Mouse (Mus musculus) CD4-positive helper T cell, adult 2 months (primary cell): Measurements from ENCODE around the gene Ifnar1.
"Not testable (repeated sequence)": the region's sequence is repeated elsewhere in the genome, so short reads cannot be mapped to it uniquely, and the experiment has no call there.

ENCODE experiments used
- DNase-seq: peaks from one replicate; pipeline ENCODE4 v3.0.0-alpha.2; 2012; ENCODE audit warnings: low read depth, missing footprints, low spot score

Gene Ifnar1

DNA sequence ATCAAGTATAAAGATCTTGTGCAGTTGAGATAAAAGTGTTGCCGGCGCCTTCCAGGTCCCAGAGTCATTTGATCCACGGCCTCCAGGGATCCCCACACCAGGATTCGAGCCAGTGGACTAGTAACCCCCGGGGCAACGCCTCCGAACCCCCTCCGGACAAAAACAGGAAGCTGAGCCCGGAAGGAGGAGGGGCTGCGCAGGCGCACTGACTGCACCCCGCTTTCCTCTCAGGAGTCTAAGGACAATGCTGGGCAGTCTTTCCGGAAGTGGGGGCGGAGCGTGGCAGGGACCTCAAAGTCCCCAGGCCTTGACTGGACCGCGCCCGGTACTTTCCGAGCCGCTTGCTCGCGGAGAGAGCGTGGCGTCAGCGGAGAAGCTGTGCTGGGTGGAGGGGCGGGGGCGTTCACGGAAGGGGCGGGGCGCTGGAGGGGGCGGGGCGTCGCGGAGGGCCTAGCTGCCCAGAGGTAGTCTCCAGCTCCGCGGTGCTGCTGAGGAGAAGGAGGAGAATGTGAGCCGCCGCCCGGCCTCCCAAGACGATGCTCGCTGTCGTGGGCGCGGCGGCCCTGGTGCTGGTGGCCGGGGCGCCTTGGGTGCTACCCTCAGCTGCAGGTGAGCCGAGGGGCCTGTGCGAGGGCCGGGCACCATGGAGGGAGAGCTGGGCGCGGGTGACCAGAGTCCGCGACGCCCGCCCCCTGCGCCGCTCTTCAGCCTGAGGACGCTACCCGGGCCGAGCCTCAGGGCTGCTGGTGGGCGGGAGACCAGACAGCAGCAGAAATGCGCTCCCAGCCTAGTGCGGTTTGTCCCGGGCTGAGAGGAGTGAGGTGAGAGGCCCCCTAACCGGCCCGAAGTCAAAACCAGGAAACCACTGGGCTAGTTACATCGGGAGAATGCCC is at the start of gene Ifnar1:
Ifnar1 (plus strand) TSS at position 431 of the 893 bp plus-strand sequence.
- peak; percentile 98 for DNase-seq

- DNase-seq: no peak
Observed at GRCm38 (mm10) chr16:91438081-91438480, 47.0 kb upstream of the Ifnar1 start.

GRCm38 (mm10) chr16:91438599-91438998 is 46.4 kb upstream of the Ifnar1 start:
- not testable (repeated sequence) for DNase-seq

- no peak for DNase-seq
Observed at GRCm38 (mm10) chr16:91441366-91441765, 43.7 kb upstream of the Ifnar1 start.

GRCm38 (mm10) chr16:91441811-91442240 is 43.2 kb upstream of the Ifnar1 start:
- DNase-seq: no peak

DNA sequence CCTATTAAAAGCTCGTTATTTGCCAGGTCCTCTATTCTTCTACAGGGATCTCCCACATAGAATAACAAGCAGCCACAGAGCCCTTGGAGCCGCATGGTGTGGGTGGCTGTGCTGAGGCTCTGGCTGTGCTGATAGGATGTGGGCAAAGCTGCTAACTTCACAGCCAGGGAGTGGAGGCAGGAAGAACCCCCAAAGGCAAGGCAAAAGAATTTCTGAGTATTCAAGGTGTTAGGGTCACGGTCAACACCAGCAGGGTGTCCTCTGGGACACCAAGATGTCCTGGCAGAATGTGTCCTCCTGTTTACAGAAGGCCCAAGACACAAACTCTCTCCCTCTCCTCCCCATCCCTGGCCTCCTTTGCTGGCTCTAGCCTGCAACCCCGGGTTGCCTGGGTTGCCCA is 42.6 kb upstream of the Ifnar1 start:
- DNase-seq: peak; percentile 68

DNA sequence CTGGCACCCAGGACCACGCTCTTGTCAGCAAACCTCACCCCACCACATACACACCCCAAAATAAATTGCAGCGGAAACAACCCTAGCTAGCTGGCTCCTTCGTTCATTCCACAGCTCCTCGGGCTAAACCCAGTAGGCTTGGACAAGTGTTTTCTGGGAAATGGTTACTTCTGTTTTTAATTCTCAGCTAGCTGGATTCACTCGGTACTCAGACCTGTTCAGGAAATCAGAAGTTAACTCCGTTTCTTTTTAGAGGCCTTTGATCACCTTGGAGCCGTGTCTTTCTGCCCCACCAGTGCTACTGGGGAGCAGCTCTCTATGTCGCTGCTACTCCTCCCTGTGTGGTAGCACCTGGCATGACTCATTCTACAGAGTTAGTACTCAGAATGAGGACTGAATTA is 41.8 kb upstream of the Ifnar1 start:
- DNase-seq: peak; percentile 66

- no peak for DNase-seq
Observed at GRCm38 (mm10) chr16:91444847-91445246, 40.2 kb upstream of the Ifnar1 start.

DNA sequence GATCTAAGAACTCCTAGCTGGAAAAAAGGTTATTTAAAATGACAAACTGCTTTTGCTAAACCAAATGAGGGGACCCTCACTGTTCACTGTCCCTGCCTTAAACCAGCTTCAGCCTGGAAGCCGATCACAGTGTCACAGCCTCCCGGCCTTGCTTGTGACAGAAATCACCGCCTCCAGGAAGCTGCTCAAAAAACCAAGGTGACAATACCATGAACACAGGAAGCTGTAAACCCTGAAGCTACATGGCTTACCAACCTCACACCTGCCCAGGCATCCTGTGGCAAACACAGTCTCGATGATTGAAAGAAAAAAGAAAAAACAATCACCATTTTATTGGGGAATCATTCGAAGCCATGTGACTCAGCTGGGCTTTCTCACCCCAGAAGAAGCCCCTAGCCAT is 39.5 kb upstream of the Ifnar1 start:
- peak; percentile 85 for DNase-seq

GRCm38 (mm10) chr16:91446778-91447511 is 38.1 kb upstream of the Ifnar1 start:
- DNase-seq: peak; percentile 62

GRCm38 (mm10) chr16:91447512-91447900 is 37.5 kb upstream of the Ifnar1 start:
- no peak for DNase-seq

DNA sequence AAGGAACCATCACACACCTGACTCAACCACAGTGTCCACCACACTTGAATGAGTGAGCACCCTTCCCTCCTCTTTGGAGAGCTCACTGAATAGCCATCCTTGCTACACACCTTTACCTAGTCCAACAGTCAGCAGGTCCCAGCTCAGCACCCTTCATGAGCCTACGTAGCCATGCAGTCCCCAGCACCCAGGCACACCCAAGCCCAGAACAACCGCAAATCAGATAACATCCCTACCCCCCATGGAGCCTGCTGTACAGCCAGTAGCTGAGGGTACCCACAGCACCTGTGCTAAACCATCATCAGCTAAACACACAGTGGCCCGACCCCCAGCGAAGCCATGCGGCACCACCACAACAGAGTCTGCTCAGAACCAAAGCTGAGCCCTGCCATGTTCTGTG is 37.0 kb upstream of the Ifnar1 start:
- DNase-seq: peak; percentile 39

DNA sequence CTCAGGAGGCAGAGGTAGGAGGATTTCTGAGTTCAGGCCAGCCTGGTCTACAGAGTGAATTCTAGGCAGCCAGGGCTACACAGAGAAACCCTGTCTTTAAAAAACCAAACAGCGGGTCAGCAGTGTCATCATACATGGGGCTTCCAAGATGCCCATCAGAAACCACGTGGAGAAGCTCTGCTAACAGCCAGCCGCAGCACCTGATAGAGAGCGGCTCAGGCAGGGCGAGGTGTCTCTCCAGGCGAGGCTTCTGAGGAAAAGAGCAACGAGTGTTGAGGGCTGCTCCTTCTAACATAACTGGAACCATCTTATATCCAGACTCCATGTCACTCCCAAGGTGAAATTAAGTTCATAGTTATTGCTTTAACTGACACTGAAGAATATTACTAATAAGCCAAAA is 36.1 kb upstream of the Ifnar1 start:
- DNase-seq: no peak

DNA sequence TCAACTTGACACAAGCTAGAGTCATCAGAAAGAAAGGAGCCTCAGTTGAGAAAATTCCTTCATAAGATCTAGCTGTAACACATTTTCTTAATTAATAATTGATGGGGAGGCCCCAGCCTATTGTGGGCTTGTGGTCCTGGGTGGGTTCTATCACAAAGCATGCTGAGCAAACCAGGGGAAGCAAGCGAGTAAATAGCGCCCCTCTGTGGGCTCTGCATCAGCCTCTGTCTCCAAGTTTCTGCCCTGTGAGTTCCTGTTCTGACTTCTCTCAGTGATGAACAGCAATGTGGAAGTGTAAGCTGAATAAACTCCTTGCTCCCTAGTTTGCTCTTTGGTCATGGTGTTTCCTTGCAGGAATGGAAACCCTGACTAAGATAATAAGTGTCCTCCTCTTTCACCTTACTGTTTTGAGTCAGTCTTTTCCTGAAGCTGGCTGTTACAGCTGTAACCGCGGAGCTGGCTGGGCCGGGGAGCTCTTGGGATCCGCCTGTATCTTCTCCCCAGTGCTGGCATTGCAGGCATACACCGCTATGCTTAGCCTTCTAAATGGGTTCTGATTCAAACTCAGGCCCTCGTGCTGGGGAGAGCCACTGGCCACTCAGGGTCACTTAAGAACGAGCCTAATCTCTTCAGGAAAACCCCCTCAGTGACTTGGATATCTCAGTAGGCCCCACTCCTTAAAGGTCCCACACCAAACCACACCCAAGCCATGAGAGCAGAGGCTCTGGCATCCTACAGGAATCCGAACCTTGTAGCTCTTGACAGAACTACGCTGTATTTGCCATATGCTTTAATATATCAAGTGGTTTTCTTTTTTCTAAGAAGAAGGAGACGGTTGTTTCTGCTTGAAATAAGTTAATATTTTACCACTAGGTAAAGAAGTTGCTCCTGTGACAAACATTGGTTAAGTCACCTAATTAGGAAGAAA is 34.6 kb upstream of the Ifnar1 start:
- DNase-seq: no peak

DNA sequence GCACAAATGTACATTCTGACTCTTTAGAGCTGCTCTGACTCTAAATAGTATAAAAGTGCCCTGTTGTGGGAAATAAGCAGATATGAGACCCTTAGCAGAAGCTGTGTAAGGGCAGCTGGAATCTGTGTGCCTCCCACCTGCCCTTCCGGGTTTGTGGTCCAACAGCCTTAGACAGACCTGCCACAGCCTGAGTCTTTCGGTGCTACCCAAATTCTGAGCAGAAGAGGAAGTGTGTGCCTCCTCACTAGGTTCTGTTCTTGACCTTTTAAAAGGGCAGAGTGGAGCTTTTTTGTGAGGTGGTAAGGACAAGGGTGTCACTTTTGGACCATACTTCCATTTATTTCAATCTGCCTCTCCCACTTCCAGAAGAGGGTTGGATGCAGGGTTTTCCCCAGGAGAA is 33.1 kb upstream of the Ifnar1 start:
- no peak for DNase-seq

- no peak for DNase-seq
Observed at GRCm38 (mm10) chr16:91452363-91452896, 32.6 kb upstream of the Ifnar1 start.

- DNase-seq: no peak
Observed at GRCm38 (mm10) chr16:91455868-91456267, 29.2 kb upstream of the Ifnar1 start.

- peak; percentile 79 for DNase-seq
Observed at GRCm38 (mm10) chr16:91458301-91458746, 26.7 kb upstream of the Ifnar1 start.

DNA sequence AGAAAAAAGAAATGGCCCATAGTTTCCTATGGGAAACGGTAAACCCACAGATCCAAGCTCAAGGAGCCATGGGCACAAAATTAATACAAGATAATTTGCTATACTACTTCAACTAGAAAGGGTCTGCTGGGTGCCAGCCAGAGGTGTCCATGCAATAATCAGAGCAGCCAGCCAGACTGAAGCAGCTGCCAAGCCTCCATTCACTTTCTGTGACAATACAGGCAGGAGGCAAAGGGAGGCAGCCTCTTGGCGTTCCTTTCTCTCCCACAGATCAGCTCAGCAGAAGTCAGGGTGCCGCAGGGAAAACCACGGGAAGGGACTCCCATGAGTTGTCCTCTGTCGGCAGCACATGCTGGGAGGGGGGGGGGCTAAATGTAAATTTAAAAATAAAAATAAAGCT is 26.1 kb upstream of the Ifnar1 start:
- no peak for DNase-seq

GRCm38 (mm10) chr16:91459396-91459795 is 25.6 kb upstream of the Ifnar1 start:
- DNase-seq: peak; percentile 43

DNA sequence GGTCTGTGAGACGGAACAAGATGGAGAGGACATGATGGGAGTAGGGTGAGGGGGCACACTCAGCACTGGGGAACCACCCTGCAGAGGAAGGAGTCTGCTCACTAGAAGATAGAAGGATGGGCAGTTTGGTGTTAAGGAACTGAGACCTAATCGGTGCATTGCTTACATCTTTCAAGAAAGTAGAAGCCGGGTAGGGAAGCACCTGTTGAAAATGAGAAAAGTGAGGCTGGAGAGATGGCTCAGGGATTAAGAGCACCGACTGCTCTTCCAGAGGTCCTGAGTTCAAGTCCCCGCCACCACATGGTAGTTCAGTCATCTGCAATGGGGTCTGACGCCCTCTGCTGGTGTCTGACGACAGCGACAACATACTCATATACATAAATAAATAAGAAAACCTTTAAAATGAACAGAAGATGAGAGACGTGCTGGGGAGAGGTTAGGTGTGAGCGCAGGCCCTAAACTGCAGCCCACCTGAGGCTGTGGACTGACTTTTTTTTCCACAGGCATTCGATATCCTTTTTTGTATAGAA is 25.1 kb upstream of the Ifnar1 start:
- peak; percentile 63 for DNase-seq
